Mouse (Mus musculus): ENCODE measurements at regions not wholly inside any gene's neighbourhood (a gene's known extent, or its start where the extent isn't known, plus 50 kb on each side); places are given as distances from the start of the nearest gene placed in this dataset.

- no peaks in the 10 kb centered on the region for H3K36me3 ChIP-seq
- no peaks in the 10 kb centered on the region for H3K4me1 ChIP-seq
- H3K27ac ChIP-seq (replicated peaks), result no peak overlapping the region
Observed at GRCm38 (mm10) chr2:149625626-149626025, 203.4 kb upstream of the Syndig1 start.

GRCm38 (mm10) chr2:149641207-149641606, 187.8 kb upstream of the Syndig1 start:
- no peaks in the 10 kb centered on the region for H3K27me3 ChIP-seq (ENCODE audit: low read depth, poor library complexity, severe bottlenecking)
- no peaks in the 10 kb centered on the region for H3K4me1 ChIP-seq
- no peaks in the 10 kb centered on the region for H3K9me3 ChIP-seq (replicated peaks)
- no peak overlapping the region for H3K4me3 ChIP-seq
- DNase-seq (ENCODE audit: low spot score), result no peak
- no peaks in the 10 kb centered on the region for H3K36me3 ChIP-seq
- WGBS, result 91% methylated on average over 3 of the region's 3 CpGs
- H3K27ac ChIP-seq (replicated peaks), result no peak overlapping the region

More at GRCm38 (mm10) chr2:149625626-149626025, 203.4 kb upstream of the Syndig1 start:
- no peak overlapping the region for H3K4me3 ChIP-seq
- WGBS, result 78% methylated on average over 1 of the region's 1 CpGs
- no peaks in the 10 kb centered on the region for H3K9me3 ChIP-seq (replicated peaks)
- H3K27me3 ChIP-seq (ENCODE audit: low read depth, poor library complexity, severe bottlenecking), result no peaks in the 10 kb centered on the region
- DNase-seq (ENCODE audit: low spot score), result no peak

GRCm38 (mm10) chr2:149651829-149652228, 177.2 kb upstream of the Syndig1 start:
- DNase-seq (ENCODE audit: low spot score), result no peak
- H3K27me3 ChIP-seq (ENCODE audit: low read depth, poor library complexity, severe bottlenecking), result no peaks in the 10 kb centered on the region
- no peak overlapping the region for H3K4me3 ChIP-seq
- no peaks in the 10 kb centered on the region for H3K36me3 ChIP-seq
- WGBS, result 63% methylated on average over 2 of the region's 2 CpGs
- no peak overlapping the region for H3K27ac ChIP-seq (replicated peaks)
- H3K4me1 ChIP-seq, result no peaks in the 10 kb centered on the region
- H3K9me3 ChIP-seq (replicated peaks), result no peaks in the 10 kb centered on the region

GRCm38 (mm10) chr2:149661086-149661485, 167.9 kb upstream of the Syndig1 start:
- no peaks in the 10 kb centered on the region for H3K27me3 ChIP-seq (ENCODE audit: low read depth, poor library complexity, severe bottlenecking)
- no peaks in the 10 kb centered on the region for H3K9me3 ChIP-seq (replicated peaks)
- no peak overlapping the region for H3K27ac ChIP-seq (replicated peaks)
- peaks cover 10% of the 10 kb centered on the region for H3K4me1 ChIP-seq
- DNase-seq (ENCODE audit: low spot score), result peak; percentile 53
- no peak overlapping the region for H3K4me3 ChIP-seq
- WGBS, result 44% methylated on average over 5 of the region's 5 CpGs
- no peaks in the 10 kb centered on the region for H3K36me3 ChIP-seq

GRCm38 (mm10) chr2:149664377-149664776, 164.6 kb upstream of the Syndig1 start:
- Histone ChIP-seq H3K36me3 (no peaks in the 10 kb centered on the region), H3K27ac (replicated peaks) (no peak overlapping the region), H3K9me3 (replicated peaks) (no peaks in the 10 kb centered on the region), H3K27me3 (ENCODE audit: low read depth, poor library complexity, severe bottlenecking) (no peaks in the 10 kb centered on the region), H3K4me3 (no peak overlapping the region), H3K4me1 (peaks cover 10% of the 10 kb centered on the region)
- DNase-seq (ENCODE audit: low spot score), result no peak

GRCm38 (mm10) chr2:149666412-149666811, 162.6 kb upstream of the Syndig1 start:
- Histone ChIP-seq H3K27me3 (ENCODE audit: low read depth, poor library complexity, severe bottlenecking) (no peaks in the 10 kb centered on the region), H3K36me3 (no peaks in the 10 kb centered on the region), H3K4me1 (peaks cover 2% of the 10 kb centered on the region), H3K27ac (replicated peaks) (no peak overlapping the region), H3K4me3 (no peak overlapping the region), H3K9me3 (replicated peaks) (no peaks in the 10 kb centered on the region)
- no peak for DNase-seq (ENCODE audit: low spot score)
- WGBS, result 78% methylated on average over 3 of the region's 3 CpGs

GRCm38 (mm10) chr2:149671870-149672269, 157.1 kb upstream of the Syndig1 start:
- H3K9me3 ChIP-seq (replicated peaks), result no peaks in the 10 kb centered on the region
- no peak overlapping the region for H3K27ac ChIP-seq (replicated peaks)
- no peaks in the 10 kb centered on the region for H3K36me3 ChIP-seq
- H3K27me3 ChIP-seq (ENCODE audit: low read depth, poor library complexity, severe bottlenecking), result no peaks in the 10 kb centered on the region
- no peaks in the 10 kb centered on the region for H3K4me1 ChIP-seq
- H3K4me3 ChIP-seq, result no peak overlapping the region
- no peak for DNase-seq (ENCODE audit: low spot score)
- WGBS, result 59% methylated on average over 1 of the region's 1 CpGs

- no peaks in the 10 kb centered on the region for H3K36me3 ChIP-seq
- no peaks in the 10 kb centered on the region for H3K4me1 ChIP-seq
- H3K27me3 ChIP-seq (ENCODE audit: low read depth, poor library complexity, severe bottlenecking), result no peaks in the 10 kb centered on the region
- no peak for DNase-seq (ENCODE audit: low spot score)
- H3K27ac ChIP-seq (replicated peaks), result no peak overlapping the region
- H3K4me3 ChIP-seq, result no peak overlapping the region
- no peaks in the 10 kb centered on the region for H3K9me3 ChIP-seq (replicated peaks)
- 63% methylated on average over 2 of the region's 2 CpGs for WGBS
Observed at GRCm38 (mm10) chr2:149679822-149680459, 149.1 kb upstream of the Syndig1 start.

- Histone ChIP-seq H3K27me3 (ENCODE audit: low read depth, poor library complexity, severe bottlenecking) (no peaks in the 10 kb centered on the region), H3K9me3 (replicated peaks) (no peaks in the 10 kb centered on the region), H3K4me3 (no peak overlapping the region), H3K4me1 (0 out of 2 replicates have a peak, but pooled peaks cover 6% of the 10 kb centered on the region), H3K27ac (replicated peaks) (no peak overlapping the region), H3K36me3 (no peaks in the 10 kb centered on the region)
- WGBS, result 83% methylated on average over 3 of the region's 3 CpGs
- DNase-seq (ENCODE audit: low spot score), result no peak
Observed at GRCm38 (mm10) chr2:149722342-149722741, 106.7 kb upstream of the Syndig1 start.

GRCm38 (mm10) chr2:149724279-149724678, 104.7 kb upstream of the Syndig1 start:
- H3K36me3 ChIP-seq, result no peaks in the 10 kb centered on the region
- 23% methylated on average over 7 of the region's 7 CpGs for WGBS
- H3K27me3 ChIP-seq (ENCODE audit: low read depth, poor library complexity, severe bottlenecking), result no peaks in the 10 kb centered on the region
- H3K27ac ChIP-seq (replicated peaks), result no peak overlapping the region
- DNase-seq (ENCODE audit: low spot score), result no peak
- no peak overlapping the region for H3K4me3 ChIP-seq
- H3K9me3 ChIP-seq (replicated peaks), result no peaks in the 10 kb centered on the region
- 0 out of 2 replicates have a peak, but pooled peaks cover 6% of the 10 kb centered on the region for H3K4me1 ChIP-seq

GRCm38 (mm10) chr2:149725932-149726331, 103.1 kb upstream of the Syndig1 start:
- Histone ChIP-seq H3K27ac (replicated peaks) (no peak overlapping the region), H3K4me3 (no peak overlapping the region), H3K4me1 (0 out of 2 replicates have a peak, but pooled peaks cover 6% of the 10 kb centered on the region), H3K27me3 (ENCODE audit: low read depth, poor library complexity, severe bottlenecking) (no peaks in the 10 kb centered on the region), H3K9me3 (replicated peaks) (no peaks in the 10 kb centered on the region), H3K36me3 (no peaks in the 10 kb centered on the region)
- no peak for DNase-seq (ENCODE audit: low spot score)
- WGBS, result 81% methylated on average over 3 of the region's 3 CpGs

GRCm38 (mm10) chr2:149737837-149738236, 91.2 kb upstream of the Syndig1 start:
- Histone ChIP-seq H3K9me3 (replicated peaks) (no peaks in the 10 kb centered on the region), H3K27ac (replicated peaks) (no peak overlapping the region), H3K4me3 (no peak overlapping the region), H3K4me1 (no peaks in the 10 kb centered on the region), H3K27me3 (ENCODE audit: low read depth, poor library complexity, severe bottlenecking) (no peaks in the 10 kb centered on the region), H3K36me3 (no peaks in the 10 kb centered on the region)
- DNase-seq (ENCODE audit: low spot score), result no peak
- 78% methylated on average over 2 of the region's 2 CpGs for WGBS

- Histone ChIP-seq H3K27me3 (ENCODE audit: low read depth, poor library complexity, severe bottlenecking) (no peaks in the 10 kb centered on the region), H3K27ac (replicated peaks) (no peak overlapping the region), H3K4me3 (no peak overlapping the region), H3K4me1 (no peaks in the 10 kb centered on the region), H3K9me3 (replicated peaks) (no peaks in the 10 kb centered on the region), H3K36me3 (no peaks in the 10 kb centered on the region)
- 94% methylated on average over 2 of the region's 2 CpGs for WGBS
- DNase-seq (ENCODE audit: low spot score), result no peak
Observed at GRCm38 (mm10) chr2:149739886-149740285, 89.1 kb upstream of the Syndig1 start.

- no peak for DNase-seq (ENCODE audit: low spot score)
- no peaks in the 10 kb centered on the region for H3K4me1 ChIP-seq
- 94% methylated on average over 2 of the region's 2 CpGs for WGBS
- no peaks in the 10 kb centered on the region for H3K36me3 ChIP-seq
- no peak overlapping the region for H3K27ac ChIP-seq (replicated peaks)
- H3K9me3 ChIP-seq (replicated peaks), result no peaks in the 10 kb centered on the region
- H3K4me3 ChIP-seq, result no peak overlapping the region
- no peaks in the 10 kb centered on the region for H3K27me3 ChIP-seq (ENCODE audit: low read depth, poor library complexity, severe bottlenecking)
Observed at GRCm38 (mm10) chr2:149742661-149743060, 86.3 kb upstream of the Syndig1 start.

Data from midbrain, embryonic 10.5 days (tissue).